Mouse (Mus musculus): ENCODE measurements around the gene Vps35l. TPM values are rescaled to one million over a fixed set of nuclear protein-coding genes. Genes with fewer than 3 reads are reported as not detected.
A peak's percentile ranks its signal among the peaks of the same experiment; 100 is the strongest.

Vps35l gene
- total RNA-seq, 2 experiments from 2014 or later: 28.2 TPM

DNA sequence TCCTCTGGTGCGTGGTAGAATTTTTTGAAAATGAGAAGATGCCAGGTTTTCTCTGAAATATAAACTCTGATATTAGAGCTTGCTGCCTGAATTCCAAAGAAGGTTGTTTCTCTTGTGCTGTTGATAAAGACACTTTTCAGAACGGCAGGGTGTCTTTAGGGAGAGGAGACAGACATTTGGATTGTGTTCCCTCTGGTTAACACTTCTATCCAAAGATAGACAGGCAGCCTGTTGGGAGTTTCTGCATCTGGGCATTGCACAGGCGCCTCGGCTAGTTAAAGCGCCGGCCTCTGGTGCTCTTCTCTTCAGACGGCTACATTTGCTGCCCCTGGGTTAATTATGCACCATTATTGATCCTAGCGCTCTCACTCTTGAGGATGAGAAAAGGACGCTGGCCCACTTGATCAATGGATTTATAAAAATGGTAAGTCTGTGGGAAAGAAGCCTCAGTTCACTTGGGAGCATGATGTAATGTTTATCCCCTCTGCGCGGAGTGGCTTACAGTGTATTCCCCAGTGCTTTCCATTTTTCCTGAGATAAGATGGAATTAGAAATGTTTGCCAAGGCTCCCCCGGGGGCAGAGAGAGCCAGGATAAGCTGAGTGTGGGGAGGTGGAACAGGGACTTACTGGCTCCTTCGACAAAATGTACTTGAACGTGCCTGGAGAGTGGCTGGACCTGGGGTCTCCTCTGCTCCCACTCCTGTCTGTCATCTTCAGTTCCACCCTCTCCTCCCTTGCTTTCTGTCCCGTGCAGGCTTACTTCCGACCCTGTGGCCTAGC is 66.8 kb downstream of the Vps35l start:
- DNase-seq: peak; percentile 30 to 40
- intact Hi-C loops (cut with DNase I): no loop called here

DNA sequence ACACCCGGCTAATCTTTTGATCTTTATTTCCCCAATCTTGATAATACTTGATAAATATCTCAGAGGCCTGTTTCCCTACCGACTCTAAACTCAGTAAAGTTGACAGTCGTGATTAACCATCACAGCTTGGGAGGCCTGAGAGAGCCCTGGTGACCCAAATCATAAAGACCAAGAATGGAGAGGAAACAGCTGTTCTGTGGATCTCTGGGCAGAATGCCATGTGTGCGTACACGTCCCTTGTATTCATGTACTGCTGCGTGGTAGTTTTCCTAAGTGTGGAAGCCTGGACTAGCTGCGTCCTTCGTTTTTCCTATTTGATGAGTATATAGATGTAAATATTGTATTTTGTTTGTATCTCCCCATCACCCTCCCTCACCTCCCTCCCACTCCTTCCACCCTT is 67.9 kb downstream of the Vps35l start:
- DNase-seq: peak; percentile 47 to 60
- intact Hi-C loops (cut with DNase I): no loop called here

GRCm38 (mm10) chr7:118811407-118812106 is 71.5 kb downstream of the Vps35l start:
- intact Hi-C loops (cut with DNase I): no loop called here
- DNase-seq: peak; percentile 26 to 54

- intact Hi-C loops (cut with DNase I): no loop called here
Observed at GRCm38 (mm10) chr7:118813592-118813991, 73.6 kb downstream of the Vps35l start.

DNA sequence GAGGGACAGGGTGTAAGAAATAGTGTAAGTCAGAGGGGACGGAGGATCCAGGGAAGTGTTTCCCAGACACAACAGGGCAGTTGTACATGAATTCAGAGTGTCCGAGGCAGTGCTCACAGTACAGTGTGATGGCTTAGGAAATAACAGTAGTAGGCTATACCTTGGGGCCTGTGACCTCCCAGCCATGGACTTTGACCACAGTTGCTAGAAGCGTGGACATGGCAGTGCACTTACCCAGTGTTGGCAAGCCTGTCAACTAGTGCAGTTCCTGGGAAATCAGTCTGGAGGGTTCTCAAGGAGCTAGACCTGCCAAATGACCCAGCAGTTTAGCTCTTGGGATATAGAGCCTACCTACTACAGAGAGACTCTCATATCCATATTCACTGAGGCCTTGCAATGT is 76.2 kb downstream of the Vps35l start:
- intact Hi-C loops (cut with DNase I): no loop called here
- DNase-seq: no peak

More at GRCm38 (mm10) chr7:118813592-118813991, 73.6 kb downstream of the Vps35l start:
- no peak for DNase-seq

GRCm38 (mm10) chr7:118817741-118818140 is 77.7 kb downstream of the Vps35l start:
- intact Hi-C loops (cut with DNase I): no loop called here

GRCm38 (mm10) chr7:118819666-118820065 is 79.6 kb downstream of the Vps35l start:
- DNase-seq: no peak
- intact Hi-C loops (cut with DNase I): no loop called here

More at GRCm38 (mm10) chr7:118817741-118818140, 77.7 kb downstream of the Vps35l start:
- DNase-seq: no peak

GRCm38 (mm10) chr7:118821356-118821755 is 81.3 kb downstream of the Vps35l start:
- peak; percentile 31 to 40 for DNase-seq
- intact Hi-C loops (cut with DNase I): no loop called here

- DNase-seq: no peak
- intact Hi-C loops (cut with DNase I): no loop called here
Observed at GRCm38 (mm10) chr7:118821887-118822556, 82.0 kb downstream of the Vps35l start.

- intact Hi-C loops (cut with DNase I): no loop called here
- no peak for DNase-seq
Observed at GRCm38 (mm10) chr7:118824451-118824850, 84.4 kb downstream of the Vps35l start.

DNA sequence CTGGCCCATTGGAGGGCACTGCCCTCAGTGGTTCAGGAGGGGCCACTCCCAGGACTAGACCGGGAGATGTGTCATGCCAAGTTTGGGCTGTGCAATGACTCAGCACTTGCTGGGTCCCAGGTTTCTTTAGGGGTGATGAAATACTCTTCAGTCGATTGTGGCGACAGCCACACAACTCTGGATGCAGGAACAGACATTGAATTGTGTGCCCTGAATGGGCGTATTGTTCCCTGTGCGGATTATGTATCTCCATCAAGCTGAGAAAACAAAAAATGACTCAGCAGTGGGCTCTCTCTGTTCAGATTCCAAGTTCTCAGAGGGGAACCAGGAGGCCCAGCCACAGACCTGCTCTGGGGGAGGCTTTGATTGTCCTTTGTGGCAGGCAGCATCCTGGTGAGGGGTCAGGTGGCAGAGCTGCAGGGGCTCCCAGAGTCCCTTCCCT is 88.0 kb downstream of the Vps35l start:
- intact Hi-C loops (cut with DNase I): no loop called here
- DNase-seq: no peak

- DNase-seq: no peak
- intact Hi-C loops (cut with DNase I): no loop called here
Observed at GRCm38 (mm10) chr7:118837901-118838300, 97.9 kb downstream of the Vps35l start.

GRCm38 (mm10) chr7:118841030-118841745 is 101.2 kb downstream of the Vps35l start:
- peak in 1 of 2 experiments; percentile 16 for DNase-seq
- intact Hi-C loops (cut with DNase I): no loop called here

DNA sequence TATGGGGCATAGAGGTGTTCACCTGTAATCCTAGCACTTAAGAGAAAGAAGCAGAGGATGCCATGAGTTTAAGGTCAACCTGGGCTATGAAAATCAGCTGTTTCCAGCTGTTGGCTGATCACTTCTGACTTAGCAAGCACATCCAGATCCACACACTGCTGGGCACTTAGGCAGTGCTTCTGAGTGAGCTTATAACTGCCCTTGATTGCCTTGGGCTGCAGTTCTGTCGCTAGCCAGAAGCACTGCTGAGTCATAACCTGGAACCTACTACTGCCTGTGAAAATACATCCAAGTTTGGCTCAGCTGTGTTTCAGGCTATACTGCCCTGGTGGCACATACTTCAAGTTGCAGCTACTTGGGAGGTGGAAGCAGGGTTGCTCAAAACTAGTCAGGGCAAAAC is 101.8 kb downstream of the Vps35l start:
- intact Hi-C loops (cut with DNase I): no loop called here
- DNase-seq: peak in 1 of 2 experiments; percentile 12

DNA sequence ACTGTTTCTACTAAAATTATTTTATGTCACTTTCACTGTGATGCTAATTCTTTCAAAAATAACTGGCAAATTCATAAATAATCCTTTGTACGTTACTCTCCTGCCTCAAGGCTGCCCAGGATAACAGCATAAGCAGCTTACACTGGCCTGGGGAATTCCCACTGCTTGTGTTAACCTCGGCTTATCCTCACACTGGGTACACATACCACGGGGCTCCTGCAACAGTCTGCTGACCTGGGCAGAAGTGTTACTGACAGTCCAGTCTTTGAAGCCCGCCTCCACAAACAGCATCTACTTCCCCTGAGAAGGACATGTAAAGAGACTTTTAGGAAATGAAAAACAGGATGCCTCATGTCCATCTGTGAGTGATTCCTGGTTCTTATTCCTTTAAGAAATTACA is 102.9 kb downstream of the Vps35l start:
- intact Hi-C loops (cut with DNase I): no loop called here

DNA sequence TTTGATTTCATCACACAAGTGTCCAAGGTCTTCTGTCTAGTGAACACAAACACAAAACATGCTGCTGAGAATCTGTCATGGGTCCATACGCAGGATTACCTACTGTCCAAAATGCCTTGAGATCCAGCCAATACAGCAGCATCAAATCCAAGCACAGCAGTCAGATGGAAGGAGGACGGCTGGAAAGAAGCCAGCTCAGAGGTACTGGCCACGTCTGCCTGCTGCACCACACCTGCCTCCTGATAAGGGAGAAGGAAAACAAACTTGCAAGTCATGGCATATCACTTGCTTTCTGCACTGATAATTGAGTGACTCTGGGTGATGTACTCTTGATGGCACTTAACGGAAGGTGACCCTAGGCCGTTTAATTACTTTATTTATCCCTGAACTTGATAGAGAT is 105.1 kb downstream of the Vps35l start:
- intact Hi-C loops (cut with DNase I): no loop called here
- no peak for DNase-seq

More for the DNA sequence above, 102.9 kb downstream of the Vps35l start:
- DNase-seq: no peak

DNA sequence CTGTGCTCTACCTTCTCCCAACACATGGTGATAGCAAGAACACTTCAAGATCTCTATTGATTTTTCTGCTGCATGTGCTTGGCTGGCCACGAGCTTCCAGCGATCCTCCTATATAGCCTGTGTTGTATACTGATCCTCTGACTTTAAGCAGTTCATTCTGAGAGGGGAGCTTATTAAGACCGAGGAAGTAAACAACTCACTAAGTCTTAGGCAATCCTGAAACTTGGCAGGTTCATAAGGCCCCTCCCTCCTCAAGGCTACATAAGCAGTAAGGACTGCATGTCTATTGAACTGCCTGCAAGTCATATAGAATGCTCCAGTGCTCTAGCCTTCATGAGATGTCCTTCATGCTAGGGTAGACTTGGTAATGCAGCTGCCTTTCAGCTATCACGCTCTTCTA is 106.3 kb downstream of the Vps35l start:
- intact Hi-C loops (cut with DNase I): no loop called here
- no peak for DNase-seq

- DNase-seq: no peak
- intact Hi-C loops (cut with DNase I): no loop called here
Observed at GRCm38 (mm10) chr7:118848796-118849195, 108.8 kb downstream of the Vps35l start.

GRCm38 (mm10) chr7:118849543-118850250 is 109.7 kb downstream of the Vps35l start:
- no peak for DNase-seq
- intact Hi-C loops (cut with DNase I): loop anchor here (5.0 kb wide), 1 partner anchor 82 kb away; no protein-coding TSS in a partner anchor
